Comparison of ENCODE assay signal across 8 mouse cellular contexts in the genomic region with DNA sequence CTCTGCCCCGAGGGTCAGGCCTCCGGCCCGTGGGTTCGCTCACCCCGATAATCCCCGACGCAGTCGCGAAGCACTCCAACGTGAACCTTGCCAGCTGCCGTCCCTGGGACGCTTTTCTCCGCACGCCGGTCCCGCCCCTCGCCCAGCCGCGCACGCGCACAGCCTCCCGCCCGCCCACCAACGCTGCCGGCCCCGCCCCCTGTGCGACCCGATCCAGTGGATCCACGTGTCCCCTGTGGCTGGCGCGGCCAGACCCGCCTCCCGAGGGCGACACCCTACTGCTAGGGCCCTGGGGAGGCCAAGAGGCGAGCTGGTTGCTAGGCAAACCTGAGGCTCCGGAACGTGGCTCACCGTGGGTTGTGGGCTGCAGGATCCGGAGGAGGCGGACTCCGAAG. TPM values are rescaled to one million over a fixed set of nuclear protein-coding genes. Genes with fewer than 3 reads are reported as not detected.
DNase-seq lines count a peak whose midpoint lies in the region; ATAC-seq lines count a peak whose summit lies in the region.

A gene (minus strand): TSS at position 144 of the 395 bp plus-strand sequence.

- peak; percentile 96 for ATAC-seq in intestine, embryonic 14.5 days (replicated peaks; ENCODE audit: low FRiP score, low TSS enrichment, low read depth)

- peak; percentile 95 for DNase-seq in adipocyte (ENCODE audit: low spot score)
- peak; percentile 95 for DNase-seq in embryo, embryonic 10 days (ENCODE audit: low spot score)
- peak; percentile 97 for DNase-seq in gastrocnemius, postnatal 14 days
- peak; percentile 100 for DNase-seq in intestine, embryonic 14.5 days (ENCODE audit: low spot score)
- DNase-seq in left cerebral cortex, postnatal 14 days (ENCODE audit: low spot score in 2 of 2): peak; percentile 87 to 89
- DNase-seq in mesoderm, embryonic 11.5 days (ENCODE audit: low read depth, low spot score): peak; percentile 90
- DNase-seq in right cerebral cortex, postnatal 36 days (ENCODE audit: low spot score in 2 of 2): peak; percentile 86
- DNase-seq in yolk sac, embryonic 10.5 days (ENCODE audit: low spot score): peak; percentile 98

- no peaks in the 10 kb centered on the region for H3K27me3 ChIP-seq in intestine, embryonic 14.5 days (replicated peaks; ENCODE audit: control insufficient read depth, insufficient read depth, low read length)

- intact Hi-C loops in gastrocnemius, postnatal 14 days (cut with DNase I; ENCODE audit: low total_unique reads): no loop called here
- intact Hi-C loops in left cerebral cortex, postnatal 14 days (cut with DNase I): no loop called here

- peak within 1 kb of the TSS; percentile 94 for H3K4me3 ChIP-seq in intestine, embryonic 14.5 days (ENCODE audit: low read depth, low read length)

- peak within 1 kb of the TSS; percentile 65 for H3K4me2 ChIP-seq in intestine, embryonic 14.5 days (ENCODE audit: low read length)

- peak within 1 kb of the TSS; percentile 97 for H3K9ac ChIP-seq in intestine, embryonic 14.5 days (ENCODE audit: low read length)

- H3K36me3 ChIP-seq in intestine, embryonic 14.5 days (ENCODE audit: control insufficient read depth, insufficient read depth, low read length): 0 out of 2 replicates have a peak, but pooled peaks cover 23% of the 10 kb centered on the region

- under 1% methylated on average over 41 of the region's 41 CpGs for WGBS in intestine, embryonic 14.5 days

- peak within 1 kb of the TSS; percentile 69 for H3K27ac ChIP-seq in intestine, embryonic 14.5 days (ENCODE audit: low read depth)

- H3K4me1 ChIP-seq in intestine, embryonic 14.5 days (replicated peaks; ENCODE audit: control insufficient read depth, insufficient read depth, low read length): peaks cover 12% of the 10 kb centered on the region

- peaks cover 3% of the 10 kb centered on the region; the same call in 1 of the 2 replicates for H3K9me3 ChIP-seq in intestine, embryonic 14.5 days (ENCODE audit: control insufficient read depth, low read length)

RNA-seq across cellular contexts. Expression of the gene that starts here (rescaled TPM):
- 10 to 100 TPM; 19.0 to 20.9 TPM for total RNA-seq in gastrocnemius, postnatal 14 days (2021)
- polyA plus RNA-seq in intestine, embryonic 14.5 days (2014; fragmentation: Nextera tagmentation; extraction: Ambion mirVana): 87.9 and 93.9 TPM in 2 replicates
- total RNA-seq in left cerebral cortex, postnatal 14 days (2021): 10 to 100 TPM; 39.1 to 40.3 TPM

Comparison
In these comparisons a context has a peak if more than half of its experiments do, and no peak if none do; other contexts are left out.
1. Peak in every context shown above with its lines: DNase-seq, ATAC-seq, H3K4me3 ChIP-seq and H3K27ac ChIP-seq.